Mouse (Mus musculus): Measurements from ENCODE around the gene Dgkz. TPM values are rescaled to one million over a fixed set of nuclear protein-coding genes. Genes with fewer than 3 reads are reported as not detected.

Gene Dgkz
- polyA plus RNA-seq, 1 experiment, result 47.1 TPM

GRCm38 (mm10) chr2:91986071-91986470 lies 10.4 kb upstream of the Dgkz start:
- Histone ChIP-seq H3K79me3 (ENCODE audit: low read depth) (no peaks in the 10 kb centered on the region), H3ac (ENCODE audit: control insufficient read depth, insufficient read length, low read depth) (no peak overlapping the region), H3K4me3 (ENCODE audit: insufficient read depth, poor library complexity, severe bottlenecking) (no peak overlapping the region), H3K36me3 (ENCODE audit: control insufficient read depth, insufficient read depth) (peaks cover 79% of the 10 kb centered on the region), H3K27me3 (ENCODE audit: control insufficient read depth, insufficient read depth, insufficient read length) (no peaks in the 10 kb centered on the region), H3K79me2 (ENCODE audit: control insufficient read depth, insufficient read depth) (no peaks in the 10 kb centered on the region)
- no peak for TF ChIP-seq CEBPB (IDR thresholded peaks at IDR 0.05; ENCODE audit: low read depth)
- no peak for TF ChIP-seq FOSL1 (IDR thresholded peaks at IDR 0.05; ENCODE audit: insufficient read depth, low read length, poor library complexity, severe bottlenecking)
- TF ChIP-seq MYOG (IDR thresholded peaks at IDR 0.05; ENCODE audit: control insufficient read depth, extremely low read depth, insufficient read length), result no peak
- no peak for TF ChIP-seq MAX (IDR thresholded peaks at IDR 0.05)
- no peak for TF ChIP-seq CTCF (IDR thresholded peaks at IDR 0.05; ENCODE audit: control insufficient read depth, insufficient read depth, insufficient read length)
- no peak for TF ChIP-seq USF1 (IDR thresholded peaks at IDR 0.05; ENCODE audit: low read depth)
- no peak for TF ChIP-seq MYOD1 (IDR thresholded peaks at IDR 0.05; ENCODE audit: control insufficient read depth, insufficient read length, low read depth)

GRCm38 (mm10) chr2:91984906-91985525 lies 9.4 kb upstream of the Dgkz start:
- no peaks in the 10 kb centered on the region for H3K27me3 ChIP-seq (ENCODE audit: control insufficient read depth, insufficient read depth, insufficient read length)
- H3K79me3 ChIP-seq (ENCODE audit: low read depth), result no peaks in the 10 kb centered on the region
- no peak overlapping the region for H3K4me3 ChIP-seq (ENCODE audit: insufficient read depth, poor library complexity, severe bottlenecking)
- peaks cover 68% of the 10 kb centered on the region for H3K36me3 ChIP-seq (ENCODE audit: control insufficient read depth, insufficient read depth)
- H3ac ChIP-seq (ENCODE audit: control insufficient read depth, insufficient read length, low read depth), result no peak overlapping the region
- no peak for TF ChIP-seq MAX (IDR thresholded peaks at IDR 0.05)
- TF ChIP-seq CTCF (IDR thresholded peaks at IDR 0.05; ENCODE audit: control insufficient read depth, insufficient read depth, insufficient read length), result no peak
- no peak for TF ChIP-seq FOSL1 (IDR thresholded peaks at IDR 0.05; ENCODE audit: insufficient read depth, low read length, poor library complexity, severe bottlenecking)
- TF ChIP-seq CEBPB (IDR thresholded peaks at IDR 0.05; ENCODE audit: low read depth), result no peak
- no peak for TF ChIP-seq USF1 (IDR thresholded peaks at IDR 0.05; ENCODE audit: low read depth)
- TF ChIP-seq MYOG (IDR thresholded peaks at IDR 0.05; ENCODE audit: control insufficient read depth, extremely low read depth, insufficient read length), result no peak
- H3K79me2 ChIP-seq (ENCODE audit: control insufficient read depth, insufficient read depth), result no peaks in the 10 kb centered on the region

- no peak overlapping the region for H3K4me3 ChIP-seq (ENCODE audit: insufficient read depth, poor library complexity, severe bottlenecking)
- H3K27me3 ChIP-seq (ENCODE audit: control insufficient read depth, insufficient read depth, insufficient read length), result no peaks in the 10 kb centered on the region
- no peaks in the 10 kb centered on the region for H3K79me2 ChIP-seq (ENCODE audit: control insufficient read depth, insufficient read depth)
- no peaks in the 10 kb centered on the region for H3K79me3 ChIP-seq (ENCODE audit: low read depth)
- peaks cover 63% of the 10 kb centered on the region for H3K36me3 ChIP-seq (ENCODE audit: control insufficient read depth, insufficient read depth)
- TF ChIP-seq USF1 (IDR thresholded peaks at IDR 0.05; ENCODE audit: low read depth), result no peak
- no peak for TF ChIP-seq MYOD1 (IDR thresholded peaks at IDR 0.05; ENCODE audit: control insufficient read depth, insufficient read length, low read depth)
- no peak for TF ChIP-seq CEBPB (IDR thresholded peaks at IDR 0.05; ENCODE audit: low read depth)
- no peak overlapping the region for H3ac ChIP-seq (ENCODE audit: control insufficient read depth, insufficient read length, low read depth)
These were observed 8.8 kb upstream of the Dgkz start for GRCm38 (mm10) chr2:91984439-91984838.

GRCm38 (mm10) chr2:91980830-91981229 lies 5.2 kb upstream of the Dgkz start:
- Histone ChIP-seq H3ac (ENCODE audit: control insufficient read depth, insufficient read length, low read depth) (no peak overlapping the region), H3K79me2 (ENCODE audit: control insufficient read depth, insufficient read depth) (no peaks in the 10 kb centered on the region), H3K27me3 (ENCODE audit: control insufficient read depth, insufficient read depth, insufficient read length) (peaks cover 15% of the 10 kb centered on the region), H3K4me3 (ENCODE audit: insufficient read depth, poor library complexity, severe bottlenecking) (no peak overlapping the region), H3K36me3 (ENCODE audit: control insufficient read depth, insufficient read depth) (peaks cover 32% of the 10 kb centered on the region), H3K79me3 (ENCODE audit: low read depth) (no peaks in the 10 kb centered on the region)
- no peak for TF ChIP-seq MAX (IDR thresholded peaks at IDR 0.05)
- no peak for TF ChIP-seq FOSL1 (IDR thresholded peaks at IDR 0.05; ENCODE audit: insufficient read depth, low read length, poor library complexity, severe bottlenecking)
- TF ChIP-seq MYOG (IDR thresholded peaks at IDR 0.05; ENCODE audit: control insufficient read depth, extremely low read depth, insufficient read length), result no peak
- TF ChIP-seq CTCF (IDR thresholded peaks at IDR 0.05; ENCODE audit: control insufficient read depth, insufficient read depth, insufficient read length), result no peak
- TF ChIP-seq USF1 (IDR thresholded peaks at IDR 0.05; ENCODE audit: low read depth), result no peak
- TF ChIP-seq MYOD1 (IDR thresholded peaks at IDR 0.05; ENCODE audit: control insufficient read depth, insufficient read length, low read depth), result no peak
- no peak for TF ChIP-seq CEBPB (IDR thresholded peaks at IDR 0.05; ENCODE audit: low read depth)

DNA sequence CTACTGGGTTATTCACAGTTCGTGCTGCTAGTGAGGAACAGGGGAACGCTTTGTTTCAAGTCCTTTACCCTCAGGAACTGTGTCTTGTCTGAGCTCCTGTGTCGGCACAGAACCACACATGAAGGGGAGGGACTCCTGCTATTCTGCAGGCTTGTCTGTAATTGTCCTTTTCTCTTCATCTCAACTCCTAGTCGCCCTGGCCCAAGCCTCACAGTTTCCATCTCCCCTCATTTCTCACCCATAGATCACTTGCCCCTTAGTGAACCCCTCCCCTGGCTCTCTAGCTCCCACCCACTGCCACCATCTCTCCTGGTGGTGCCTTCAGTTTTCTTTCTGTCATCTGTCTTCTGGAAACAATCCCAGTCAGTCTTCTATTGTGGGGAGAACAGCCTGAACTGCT lies 4.6 kb upstream of the Dgkz start:
- no peak overlapping the region for H3ac ChIP-seq (ENCODE audit: control insufficient read depth, insufficient read length, low read depth)
- H3K36me3 ChIP-seq (ENCODE audit: control insufficient read depth, insufficient read depth), result peaks cover 28% of the 10 kb centered on the region
- H3K27me3 ChIP-seq (ENCODE audit: control insufficient read depth, insufficient read depth, insufficient read length), result peaks cover 21% of the 10 kb centered on the region
- H3K4me3 ChIP-seq (ENCODE audit: insufficient read depth, poor library complexity, severe bottlenecking), result no peak overlapping the region
- no peaks in the 10 kb centered on the region for H3K79me2 ChIP-seq (ENCODE audit: control insufficient read depth, insufficient read depth)
- no peaks in the 10 kb centered on the region for H3K79me3 ChIP-seq (ENCODE audit: low read depth)
- no peak for TF ChIP-seq USF1 (IDR thresholded peaks at IDR 0.05; ENCODE audit: low read depth)
- no peak for TF ChIP-seq CTCF (IDR thresholded peaks at IDR 0.05; ENCODE audit: control insufficient read depth, insufficient read depth, insufficient read length)
- TF ChIP-seq MYOG (IDR thresholded peaks at IDR 0.05; ENCODE audit: control insufficient read depth, extremely low read depth, insufficient read length), result no peak
- no peak for TF ChIP-seq CEBPB (IDR thresholded peaks at IDR 0.05; ENCODE audit: low read depth)
- no peak for TF ChIP-seq FOSL1 (IDR thresholded peaks at IDR 0.05; ENCODE audit: insufficient read depth, low read length, poor library complexity, severe bottlenecking)
- TF ChIP-seq MAX (IDR thresholded peaks at IDR 0.05), result no peak
- TF ChIP-seq MYOD1 (IDR thresholded peaks at IDR 0.05; ENCODE audit: control insufficient read depth, insufficient read length, low read depth), result no peak

DNA sequence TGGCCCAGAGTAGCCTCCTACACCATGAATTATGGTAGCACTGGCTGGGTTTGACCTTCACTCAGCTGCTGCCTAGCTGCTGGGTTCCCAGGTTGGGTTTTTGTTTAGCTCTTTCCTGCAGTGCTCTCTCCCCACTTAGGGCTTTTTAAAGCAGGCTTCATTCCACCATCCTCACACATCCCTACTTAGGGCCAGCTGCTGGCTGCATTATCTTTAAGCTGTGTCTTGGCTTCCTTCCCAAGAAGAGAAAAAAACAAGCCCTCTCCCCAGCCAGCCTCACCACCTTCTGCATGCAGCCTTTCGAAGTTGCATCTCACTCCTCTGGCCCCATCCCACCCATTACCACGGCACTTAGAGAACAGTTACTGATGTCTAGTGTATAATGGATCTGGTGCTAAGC lies 2.9 kb upstream of the Dgkz start:
- H3ac ChIP-seq (ENCODE audit: control insufficient read depth, insufficient read length, low read depth), result no peak overlapping the region
- peaks cover 29% of the 10 kb centered on the region for H3K27me3 ChIP-seq (ENCODE audit: control insufficient read depth, insufficient read depth, insufficient read length)
- no peaks in the 10 kb centered on the region for H3K79me3 ChIP-seq (ENCODE audit: low read depth)
- H3K4me3 ChIP-seq (ENCODE audit: insufficient read depth, poor library complexity, severe bottlenecking), result no peak overlapping the region
- TF ChIP-seq CTCF (IDR thresholded peaks at IDR 0.05; ENCODE audit: control insufficient read depth, insufficient read depth, insufficient read length), result no peak
- TF ChIP-seq CEBPB (IDR thresholded peaks at IDR 0.05; ENCODE audit: low read depth), result no peak
- no peak for TF ChIP-seq FOSL1 (IDR thresholded peaks at IDR 0.05; ENCODE audit: insufficient read depth, low read length, poor library complexity, severe bottlenecking)
- TF ChIP-seq MAX (IDR thresholded peaks at IDR 0.05), result no peak
- no peak for TF ChIP-seq MYOG (IDR thresholded peaks at IDR 0.05; ENCODE audit: control insufficient read depth, extremely low read depth, insufficient read length)
- TF ChIP-seq USF1 (IDR thresholded peaks at IDR 0.05; ENCODE audit: low read depth), result no peak
- TF ChIP-seq MYOD1 (IDR thresholded peaks at IDR 0.05; ENCODE audit: control insufficient read depth, insufficient read length, low read depth), result no peak
- peaks cover 17% of the 10 kb centered on the region for H3K36me3 ChIP-seq (ENCODE audit: control insufficient read depth, insufficient read depth)
- no peaks in the 10 kb centered on the region for H3K79me2 ChIP-seq (ENCODE audit: control insufficient read depth, insufficient read depth)

All from C2C12 (cell line).